Mouse (Mus musculus) heart, adult 2 months (tissue): ENCODE measurements around the gene Slc44a1.

Experiments used
- CTCF ChIP-seq: fragments of 200-600 bp; IDR thresholded peaks from 2 replicates; pipeline ENCODE4 v1.8.1; 2022; ENCODE audit warnings: antibody characterized with exemption, mild to moderate bottlenecking, moderate library complexity
- EP300 ChIP-seq: fragments of 200-500 bp; IDR thresholded peaks from 2 replicates; pipeline ENCODE4 v1.6.1; 2011; ENCODE audit warnings: low read depth, low read length, control low read depth; ENCODE audit not compliant: insufficient read depth
- POLR2A ChIP-seq: fragments of 200-500 bp; IDR thresholded peaks from 2 replicates; pipeline ENCODE4 v1.6.1; 2011; ENCODE audit warnings: mild to moderate bottlenecking, low read depth, low read length, control low read depth; ENCODE audit not compliant: insufficient read depth

GRCm38 (mm10) chr4:53495646-53496045, 55.4 kb downstream of the Slc44a1 start:
- no peak for TF ChIP-seq CTCF
- TF ChIP-seq EP300: no peak
- no peak for TF ChIP-seq POLR2A
